Mouse (Mus musculus) yolk sac, embryonic 10.5 days (tissue): ENCODE measurements around the gene Apol7e.
"Not testable (repeated sequence)": the region's sequence is repeated elsewhere in the genome, so short reads cannot be mapped to it uniquely, and the experiment has no call there.

Source experiments
- DNase-seq: peaks from one replicate; pipeline ENCODE4 v3.0.0-alpha.2; 2017; ENCODE audit warnings: low spot score

Apol7e gene

GRCm38 (mm10) chr15:77740511-77741297, 42.0 kb downstream of the Apol7e start:
- no peak for DNase-seq

GRCm38 (mm10) chr15:77741556-77741955, 42.9 kb downstream of the Apol7e start:
- not testable (repeated sequence) for DNase-seq

DNA sequence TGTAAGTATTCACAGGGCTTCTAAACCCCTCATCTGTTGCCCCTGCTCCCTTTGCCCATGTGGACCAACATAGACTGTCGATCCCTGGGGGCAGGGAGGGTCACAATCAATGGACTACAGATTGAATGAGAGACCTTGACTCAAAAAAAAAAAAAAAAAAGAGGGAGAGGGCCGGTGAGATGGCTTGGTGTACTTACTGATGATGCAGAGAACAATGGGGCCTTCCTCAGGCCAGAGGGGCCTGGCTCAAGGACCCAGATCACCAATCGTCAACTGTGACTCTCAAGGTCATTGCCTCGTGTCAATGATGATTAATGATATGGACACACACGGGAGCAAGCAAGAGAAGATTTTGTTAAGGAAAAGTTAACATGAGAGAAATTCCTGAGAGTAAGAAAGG, 46.0 kb downstream of the Apol7e start:
- DNase-seq: no peak

DNA sequence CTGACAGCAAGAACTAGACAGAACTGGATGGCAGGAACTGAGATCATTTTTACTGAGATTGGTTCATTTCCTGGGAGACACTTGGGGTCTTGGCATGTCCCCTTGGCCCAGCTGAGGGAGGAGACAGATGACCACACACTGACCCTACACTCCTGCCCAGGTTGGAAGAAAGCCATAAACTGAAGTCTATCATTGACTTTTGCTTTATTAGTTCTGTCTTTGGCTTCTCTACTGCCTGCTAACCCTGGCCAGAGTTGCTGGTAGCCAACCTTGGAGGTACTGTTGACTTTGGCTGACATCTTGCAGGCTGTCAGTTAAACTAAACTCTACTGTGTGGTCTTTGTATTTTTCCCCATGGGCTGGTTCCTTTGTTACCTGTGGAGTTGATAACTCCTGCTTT, 46.4 kb downstream of the Apol7e start:
- no peak for DNase-seq

- DNase-seq: no peak
Observed at GRCm38 (mm10) chr15:77746326-77746725, 47.7 kb downstream of the Apol7e start.

DNA sequence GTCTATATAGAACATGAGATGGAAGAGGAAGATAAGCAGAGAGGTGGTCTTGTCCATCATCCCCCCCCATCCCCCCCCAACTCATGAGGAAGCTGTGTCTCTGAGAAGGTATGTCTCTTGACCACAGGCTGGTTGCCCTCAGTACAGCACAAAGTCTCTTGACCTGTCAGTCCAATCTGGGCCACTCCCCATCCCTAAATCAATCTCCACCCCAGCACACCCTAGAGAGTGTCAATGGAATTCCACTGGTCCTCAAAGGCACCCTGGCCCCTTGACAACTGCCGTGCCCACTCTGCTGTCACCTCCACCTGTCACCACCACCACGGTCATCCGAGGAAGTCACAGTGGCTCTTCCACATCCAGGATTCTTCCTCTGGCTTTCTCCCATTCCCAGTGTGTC, 49.8 kb downstream of the Apol7e start:
- no peak for DNase-seq

GRCm38 (mm10) chr15:77749717-77750116, 51.1 kb downstream of the Apol7e start:
- DNase-seq: no peak

GRCm38 (mm10) chr15:77750461-77750860, 51.8 kb downstream of the Apol7e start:
- no peak for DNase-seq

DNA sequence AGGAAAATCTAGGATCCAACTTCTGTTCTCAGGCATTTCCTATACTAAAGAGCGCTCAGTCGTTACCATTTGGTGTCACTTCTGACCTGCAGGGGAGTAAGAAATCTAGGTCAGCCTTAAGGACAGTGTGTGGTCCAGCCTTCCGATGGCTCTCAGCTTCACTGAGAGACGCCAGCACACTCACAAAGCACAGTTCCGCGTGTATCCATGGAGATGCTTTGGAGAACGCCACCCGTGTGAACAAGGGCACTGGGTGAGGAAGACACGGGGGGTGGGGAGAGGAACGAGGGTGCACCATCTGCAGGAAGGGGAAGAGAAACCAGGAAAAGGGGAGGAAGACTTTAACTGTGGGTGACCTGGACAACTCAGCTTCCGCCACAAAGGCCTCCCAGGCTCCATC, 53.8 kb downstream of the Apol7e start:
- DNase-seq: no peak

DNA sequence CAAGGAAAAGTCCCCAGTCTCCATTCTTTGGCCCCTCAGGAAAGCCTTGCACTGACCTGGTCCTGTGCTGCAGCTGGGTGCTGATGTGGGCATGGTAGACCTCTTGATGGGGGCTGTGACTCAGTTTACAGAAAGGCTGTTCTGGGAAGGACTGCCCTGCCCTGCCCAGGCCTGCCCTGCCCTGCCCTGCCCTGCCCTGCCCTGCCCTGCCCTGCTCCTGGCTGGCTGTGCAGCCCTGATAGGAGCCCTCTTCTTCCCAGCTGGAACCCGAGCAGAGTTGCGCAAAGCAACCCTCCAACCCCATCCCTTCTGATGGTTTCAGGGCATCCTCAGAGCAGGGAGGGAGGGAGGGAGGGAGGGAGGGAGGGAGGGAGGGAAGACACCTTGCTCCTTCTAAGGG, 56.5 kb downstream of the Apol7e start:
- no peak for DNase-seq

DNA sequence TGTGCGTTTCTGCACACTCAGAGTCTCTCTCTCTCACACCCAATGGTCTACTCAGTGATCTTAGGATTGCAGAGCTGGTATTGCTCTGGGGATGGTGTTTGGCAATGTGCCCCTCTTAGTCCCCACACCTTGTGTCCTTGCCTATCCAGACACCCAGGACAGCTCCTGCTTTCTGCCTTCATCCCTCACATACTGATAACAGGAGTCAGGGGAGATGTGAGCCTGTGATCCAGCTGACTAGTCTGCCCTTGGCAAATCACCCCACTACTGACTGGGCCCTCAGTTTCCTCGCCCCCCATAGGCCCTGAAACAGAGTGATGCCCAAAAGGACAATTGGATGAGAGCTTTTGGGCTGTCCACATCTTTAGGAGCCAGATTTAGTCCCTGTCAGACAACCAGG, 57.4 kb downstream of the Apol7e start:
- DNase-seq: no peak

DNA sequence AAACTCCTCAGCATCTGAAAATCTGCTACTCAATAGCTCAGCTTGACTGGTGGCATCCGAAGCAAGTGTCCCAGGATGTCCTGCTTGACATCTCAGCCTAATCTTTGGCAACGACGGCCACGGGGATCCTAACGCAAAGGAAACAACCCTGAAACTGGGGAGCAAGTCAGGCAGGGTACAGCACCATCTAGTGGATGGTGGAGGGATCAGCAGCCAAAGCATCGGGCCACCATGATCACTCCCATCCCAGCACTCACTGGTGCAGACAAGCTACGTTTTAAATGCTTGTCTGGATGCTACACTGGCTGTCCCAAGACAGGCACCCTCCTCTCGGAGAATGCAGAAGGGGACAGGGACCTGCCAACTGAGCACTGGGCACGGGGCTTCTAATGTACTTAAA, 58.2 kb downstream of the Apol7e start, which contains the start of gene Apol8:
Gene Apol8 (minus strand): TSS at position 156 of the 400 bp plus-strand sequence.
- no peak for DNase-seq

DNA sequence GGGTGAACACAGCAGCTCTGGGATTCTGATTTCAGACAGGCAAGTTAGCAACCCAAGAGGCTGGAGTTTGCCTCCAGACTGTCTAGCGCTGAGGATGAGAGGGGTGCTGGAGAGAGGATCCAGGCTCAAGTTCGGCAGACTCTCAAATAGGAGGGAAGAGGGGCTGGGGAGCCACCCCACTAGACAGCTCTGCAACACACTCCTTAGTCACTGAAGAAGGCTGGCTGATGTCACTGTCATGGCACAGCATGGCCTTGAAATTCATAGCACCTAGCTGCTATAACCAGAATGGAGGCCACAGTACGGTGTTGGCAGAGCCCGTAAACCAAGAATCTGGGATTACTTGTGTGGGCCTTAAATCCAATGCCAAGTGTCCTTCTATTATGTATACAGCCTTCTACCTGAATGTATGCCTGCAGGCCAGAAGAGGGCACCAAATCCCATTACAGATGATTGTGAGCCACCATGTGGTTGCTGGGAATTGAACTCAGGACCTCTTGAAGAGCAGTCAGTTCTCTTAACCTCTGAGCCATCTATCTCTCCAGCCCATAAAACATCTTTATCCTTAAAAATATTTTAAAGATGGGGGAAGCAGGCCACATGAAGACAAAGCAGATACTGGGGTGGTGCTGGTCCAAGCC, 59.0 kb downstream of the Apol7e start:
- DNase-seq: no peak

DNA sequence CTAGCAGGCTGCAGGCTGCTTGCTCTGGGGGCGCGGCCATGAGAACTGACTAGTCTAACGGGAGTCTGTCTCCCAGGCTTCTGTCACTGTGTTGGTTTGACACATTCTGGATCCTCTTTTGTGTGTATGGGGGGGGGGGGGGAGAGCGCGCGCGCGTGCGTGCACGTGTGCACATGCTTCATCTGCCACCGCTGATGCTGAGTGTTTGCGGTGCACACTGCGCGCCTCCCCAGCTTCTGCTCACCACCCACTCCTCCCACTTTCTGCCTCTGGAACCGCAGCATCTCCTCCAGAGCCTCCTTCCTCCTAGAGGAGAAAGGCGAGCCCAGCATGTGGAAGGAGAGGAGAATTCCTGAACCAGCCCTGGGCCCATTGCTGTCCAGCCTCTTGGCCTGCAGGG, 61.4 kb downstream of the Apol7e start:
- no peak for DNase-seq

GRCm38 (mm10) chr15:77761083-77761482, 62.4 kb downstream of the Apol7e start:
- DNase-seq: no peak

DNA sequence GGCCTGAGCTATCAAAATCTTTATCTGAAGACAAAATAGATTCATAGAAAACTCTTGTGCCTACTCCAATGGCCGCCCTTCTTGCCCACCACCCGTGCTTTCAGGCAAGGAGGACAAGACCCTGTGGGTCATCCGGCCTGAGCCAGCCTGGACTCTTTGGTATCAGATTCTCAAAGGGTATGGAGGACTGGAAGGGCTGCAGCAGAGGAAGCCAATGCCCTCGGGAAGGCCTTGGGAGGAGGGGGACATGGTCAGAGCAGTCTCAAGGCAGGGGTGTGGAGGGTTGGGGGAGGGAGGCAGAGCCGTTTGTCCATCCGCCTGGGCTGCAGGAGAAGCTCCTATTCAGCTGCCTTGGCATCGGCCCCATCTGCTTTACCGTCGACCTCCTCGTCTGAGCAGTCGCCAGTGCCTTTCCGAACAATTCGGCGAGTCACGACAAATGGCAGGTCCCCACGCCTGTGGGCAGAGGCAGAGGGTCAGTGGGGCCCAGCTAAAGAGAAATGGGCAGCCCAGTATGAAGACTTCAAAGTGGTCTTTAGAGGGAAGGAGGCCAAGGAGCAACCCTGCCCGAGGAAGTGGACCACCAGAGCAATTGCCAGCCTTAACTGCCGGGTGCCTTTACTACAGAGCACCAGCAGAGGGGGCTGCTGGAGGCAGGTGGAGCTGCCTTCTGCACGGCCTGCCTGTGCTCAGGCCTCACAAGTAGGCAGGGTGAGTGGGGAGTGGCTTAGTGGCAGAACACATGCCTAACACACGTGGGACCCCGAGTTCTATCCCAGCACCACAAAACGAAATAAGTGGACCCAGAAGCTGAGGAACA, 63.1 kb downstream of the Apol7e start:
- no peak for DNase-seq

DNA sequence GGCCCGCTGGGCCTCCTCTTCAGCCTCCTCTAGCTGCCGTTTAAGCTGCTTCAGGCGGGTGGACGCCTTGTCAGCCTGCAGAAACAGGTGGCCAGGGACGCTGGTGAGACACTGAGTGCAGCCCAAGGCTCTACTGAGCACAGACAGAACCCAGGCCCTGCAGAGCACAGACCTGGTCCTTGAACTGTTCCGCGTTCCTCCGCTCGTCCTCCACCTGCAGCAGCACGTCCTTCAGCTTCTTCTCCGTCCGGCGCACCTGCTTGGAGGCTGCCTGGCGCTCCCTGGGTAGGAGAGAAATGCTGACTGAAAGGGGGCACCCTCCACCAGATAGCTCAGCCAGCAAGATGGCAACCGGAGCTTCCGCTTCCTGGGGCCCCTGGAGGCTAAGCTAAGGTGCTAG, 64.4 kb downstream of the Apol7e start:
- no peak for DNase-seq

DNA sequence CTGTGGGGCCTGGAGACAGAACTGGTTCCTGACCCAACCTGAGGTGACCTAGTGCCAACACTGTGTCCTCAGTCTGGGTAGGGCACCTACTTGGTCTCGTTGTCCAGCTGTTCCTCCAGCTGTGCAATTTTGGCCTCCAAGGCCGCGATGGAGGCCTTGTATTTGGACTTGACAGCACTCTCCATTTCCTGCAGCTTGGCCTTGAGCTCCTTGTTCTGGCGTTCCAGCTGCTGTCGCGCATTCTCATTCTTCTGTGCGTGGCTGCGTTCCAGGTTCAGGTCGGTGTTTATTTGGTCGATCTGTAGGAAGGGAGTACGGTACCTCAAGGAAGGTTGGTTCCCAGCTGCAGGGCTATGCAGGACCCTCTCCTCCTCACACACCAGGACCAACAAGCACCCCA, 65.0 kb downstream of the Apol7e start:
- no peak for DNase-seq

- DNase-seq: no peak
Observed at GRCm38 (mm10) chr15:77764391-77765006, 65.8 kb downstream of the Apol7e start.

GRCm38 (mm10) chr15:77765484-77766093, 66.9 kb downstream of the Apol7e start:
- DNase-seq: no peak

GRCm38 (mm10) chr15:77766981-77767380, 68.3 kb downstream of the Apol7e start:
- DNase-seq: no peak
